Mouse (Mus musculus) MEL (cell line): Measurements from ENCODE around the gene Olfr591. TPM values are rescaled to one million over a fixed set of nuclear protein-coding genes. Genes with fewer than 3 reads are reported as not detected.

Source experiments
- DNase-seq: peaks from one replicate; pipeline ENCODE4 v3.0.0; 2011; ENCODE audit warnings: low read depth, low spot score
- H3K27ac ChIP-seq: 2 replicates; pipeline ENCODE4 v1.5.1; 2012; ENCODE audit warnings: low read depth, mild to moderate bottlenecking, control low read depth, low read length, moderate library complexity; ENCODE audit not compliant: control insufficient read depth
- H3K27me3 ChIP-seq, 2 experiments: fragments of 150-350 bp in 1 of 2; sonication (generic) in 1 of 2; 2 replicates each; pipeline ENCODE4 v1.6.1; 2012; ENCODE audit warnings: low read length in 2 of 2, mild to moderate bottlenecking in 2 of 2, improper control_type of control experiment in 1 of 2, moderate library complexity in 1 of 2; ENCODE audit not compliant: insufficient read depth in 2 of 2, control insufficient read depth in 1 of 2
- H3K36me3 ChIP-seq, 2 experiments: 2 replicates each; pipeline ENCODE4 v1.6.1; 2012 to 2014; ENCODE audit warnings: low read length in 2 of 2, improper control_type of control experiment in 1 of 2, inconsistent platforms in 1 of 2, mild to moderate bottlenecking in 1 of 2; ENCODE audit not compliant: insufficient read depth in 2 of 2, control insufficient read depth in 1 of 2
- H3K4me1 ChIP-seq, 2 experiments: fragments of 150-350 bp in 1 of 2; sonication (generic) in 1 of 2; 2 replicates each; pipeline ENCODE4 v1.6.1; 2012; ENCODE audit warnings: low read length in 2 of 2, improper control_type of control experiment in 1 of 2, mild to moderate bottlenecking in 1 of 2; ENCODE audit not compliant: insufficient read depth in 2 of 2, control insufficient read depth in 1 of 2
- H3K4me3 ChIP-seq, 2 experiments: fragments of 150-350 bp in 1 of 2; sonication (generic) in 1 of 2; 2 replicates each; pipeline ENCODE4 v1.5.1; 2012; ENCODE audit warnings: low read depth in 2 of 2, low read length in 2 of 2, mild to moderate bottlenecking in 2 of 2, moderate library complexity in 2 of 2, control low read depth in 1 of 2, improper control_type of control experiment in 1 of 2; ENCODE audit not compliant: control insufficient read depth in 1 of 2, insufficient read depth in 1 of 2
- H3K79me2 ChIP-seq: 2 replicates; pipeline ENCODE4 v1.6.1; 2012; ENCODE audit warnings: mild to moderate bottlenecking, low read length, moderate library complexity; ENCODE audit not compliant: control insufficient read depth, poor library complexity, insufficient read depth
- H3K9ac ChIP-seq: 2 replicates; pipeline ENCODE4 v1.6.1; 2012; ENCODE audit warnings: low read depth, mild to moderate bottlenecking, control low read depth, low read length, moderate library complexity; ENCODE audit not compliant: control insufficient read depth, poor library complexity, severe bottlenecking
- H3K9me3 ChIP-seq: fragments of 150-350 bp; sonication (generic); replicated peaks from 2 replicates; pipeline ENCODE4 v1.6.1; 2012; ENCODE audit warnings: mild to moderate bottlenecking, low read length, improper control_type of control experiment, moderate library complexity; ENCODE audit not compliant: insufficient read depth
- BHLHE40 ChIP-seq: IDR thresholded peaks from 2 replicates; pipeline ENCODE4 v1.6.1; 2012; ENCODE audit warnings: low read depth, mild to moderate bottlenecking, inconsistent platforms, low read length, improper control_type of control experiment, borderline replicate concordance
- CHD1 ChIP-seq: IDR thresholded peaks from 2 replicates; pipeline ENCODE4 v1.6.1; 2012; ENCODE audit warnings: low read depth, mild to moderate bottlenecking, inconsistent platforms, low read length, improper control_type of control experiment
- E2F4 ChIP-seq: IDR thresholded peaks from 2 replicates; pipeline ENCODE4 v1.6.1; 2011; ENCODE audit warnings: low read depth, low read length, improper control_type of control experiment, borderline replicate concordance
- ELF1 ChIP-seq: IDR thresholded peaks from 2 replicates; pipeline ENCODE4 v1.6.1; 2014; ENCODE audit warnings: low read depth, mild to moderate bottlenecking, inconsistent platforms, low read length, improper control_type of control experiment, moderate library complexity
- ETS1 ChIP-seq: IDR thresholded peaks from 2 replicates; pipeline ENCODE4 v1.6.1; 2012; ENCODE audit warnings: low read depth, mild to moderate bottlenecking, inconsistent platforms, low read length, improper control_type of control experiment, moderate library complexity
- GABPA ChIP-seq: IDR thresholded peaks from 2 replicates; pipeline ENCODE4 v1.6.1; 2012; ENCODE audit warnings: low read depth, mild to moderate bottlenecking, inconsistent platforms, low read length, improper control_type of control experiment, moderate library complexity
- HCFC1 ChIP-seq: IDR thresholded peaks from 2 replicates; pipeline ENCODE4 v1.6.1; 2012; ENCODE audit warnings: low read depth, mild to moderate bottlenecking, inconsistent platforms, low read length, improper control_type of control experiment, moderate library complexity
- JUND ChIP-seq: IDR thresholded peaks from 2 replicates; pipeline ENCODE4 v1.6.1; 2011; ENCODE audit warnings: low read depth, mild to moderate bottlenecking, improper control_type of control experiment, low read length
- MAFK ChIP-seq: IDR thresholded peaks from 2 replicates; pipeline ENCODE4 v1.6.1; 2011; ENCODE audit warnings: low read depth, mild to moderate bottlenecking, low read length, improper control_type of control experiment, borderline replicate concordance
- MEF2A ChIP-seq: IDR thresholded peaks from 2 replicates; pipeline ENCODE4 v1.6.1; 2014; ENCODE audit warnings: low read depth, mild to moderate bottlenecking, inconsistent platforms, low read length, improper control_type of control experiment; ENCODE audit not compliant: poor library complexity, insufficient replicate concordance, severe bottlenecking; ENCODE audit errors: extremely low read depth
- MXI1 ChIP-seq: IDR thresholded peaks from 2 replicates; pipeline ENCODE4 v1.6.1; 2011; ENCODE audit warnings: mild to moderate bottlenecking, low read depth, low read length, improper control_type of control experiment
- MYB ChIP-seq: IDR thresholded peaks from 2 replicates; pipeline ENCODE4 v1.6.1; 2011; ENCODE audit warnings: mild to moderate bottlenecking, low read depth, low read length, improper control_type of control experiment
- NELFE ChIP-seq: IDR thresholded peaks from 2 replicates; pipeline ENCODE4 v1.6.1; 2011; ENCODE audit warnings: low read depth, low read length, improper control_type of control experiment
- POLR2AphosphoS2 ChIP-seq: IDR thresholded peaks from 2 replicates; pipeline ENCODE4 v1.6.1; 2011; ENCODE audit warnings: low read length, improper control_type of control experiment
- SIN3A ChIP-seq: IDR thresholded peaks from 2 replicates; pipeline ENCODE4 v1.6.1; 2012; ENCODE audit warnings: low read length, improper control_type of control experiment, inconsistent platforms
- SMC3 ChIP-seq: IDR thresholded peaks from 2 replicates; pipeline ENCODE4 v1.6.1; 2011; ENCODE audit warnings: low read depth, low read length, improper control_type of control experiment
- TAL1 ChIP-seq: IDR thresholded peaks from 2 replicates; pipeline ENCODE4 v1.6.1; 2012; ENCODE audit warnings: mild to moderate bottlenecking, inconsistent platforms, low read length, moderate library complexity, mixed read lengths
- ZC3H11A ChIP-seq: IDR thresholded peaks from 2 replicates; pipeline ENCODE4 v1.6.1; 2012; ENCODE audit warnings: low read depth, mild to moderate bottlenecking, inconsistent platforms, low read length, improper control_type of control experiment
- ZKSCAN1 ChIP-seq: IDR thresholded peaks from 2 replicates; pipeline ENCODE4 v1.6.1; 2012; ENCODE audit warnings: low read depth, mild to moderate bottlenecking, inconsistent platforms, low read length, improper control_type of control experiment, moderate library complexity
- ZNF384 ChIP-seq: IDR thresholded peaks from 2 replicates; pipeline ENCODE4 v1.6.1; 2012; ENCODE audit warnings: low read depth, mild to moderate bottlenecking, inconsistent platforms, low read length, improper control_type of control experiment
- polyA plus RNA-seq, 2 experiments: library from polyadenylated mRNA; stranded (reverse) in 1 of 2; unstranded in 1 of 2; fragments of >175 nt in 1 of 2; fragments of >200 nt in 1 of 2; gene quantifications; 2 replicates each; pipeline versions ENCODE4 v1.2.1 to v1.2.4; 2012; ENCODE audit warnings: low replicate concordance in 2 of 2, low read depth in 1 of 2; ENCODE audit not compliant: insufficient read length in 2 of 2, insufficient read depth in 1 of 2, missing spikeins in 1 of 2
- total RNA-seq: library from RNA; depleted of rRNA; stranded (reverse); fragments of 300-350 nt; gene quantifications from 2 replicates; pipeline ENCODE4 v1.2.3, GENCODE M21; 2012

Olfr591 gene
- total and polyA plus RNA-seq, 3 experiments = not detected

DNA sequence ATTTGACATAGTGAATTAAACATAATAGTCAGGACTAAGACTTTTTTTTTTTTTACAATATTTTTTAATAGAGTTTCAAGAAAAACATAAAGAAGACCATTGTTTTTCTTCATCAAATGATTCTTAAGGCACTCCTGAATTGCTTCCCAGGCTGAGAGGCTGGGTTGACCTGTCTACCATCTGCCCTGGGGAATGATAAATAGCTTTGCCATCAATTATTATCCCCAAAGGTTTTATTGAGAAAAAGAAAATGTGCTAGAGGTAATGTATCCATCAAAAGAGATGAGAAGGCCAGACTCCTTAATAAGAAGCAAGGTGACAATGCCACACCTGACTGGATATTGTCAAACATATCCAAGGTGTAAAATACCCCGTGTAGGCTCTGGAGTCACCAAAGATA lies 37.6 kb downstream of the Olfr591 start, which contains the start of gene Olfr588-ps1:
TSS of gene Olfr588-ps1 (plus strand) at position 301 of the 400 bp plus-strand sequence.
- no peaks in the 10 kb centered on the region for H3K9me3 ChIP-seq
- H3K4me3 ChIP-seq = no peak within 1 kb of the TSS
- H3K27me3 ChIP-seq = no peaks in the 10 kb centered on the region
- TF ChIP-seq CHD1 (no peak), GABPA (no peak), HCFC1 (no peak), ELF1 (no peak), BHLHE40 (no peak), TAL1 (no peak), ETS1 (no peak), E2F4 (no peak)
- DNase-seq = no peak
- H3K36me3 ChIP-seq = no peaks in the 10 kb centered on the region
- H3K4me1 ChIP-seq = no peaks in the 10 kb centered on the region
- no peak within 1 kb of the TSS for H3K9ac ChIP-seq
- no peak within 1 kb of the TSS for H3K27ac ChIP-seq
- H3K79me2 ChIP-seq = no peaks in the 10 kb centered on the region

DNA sequence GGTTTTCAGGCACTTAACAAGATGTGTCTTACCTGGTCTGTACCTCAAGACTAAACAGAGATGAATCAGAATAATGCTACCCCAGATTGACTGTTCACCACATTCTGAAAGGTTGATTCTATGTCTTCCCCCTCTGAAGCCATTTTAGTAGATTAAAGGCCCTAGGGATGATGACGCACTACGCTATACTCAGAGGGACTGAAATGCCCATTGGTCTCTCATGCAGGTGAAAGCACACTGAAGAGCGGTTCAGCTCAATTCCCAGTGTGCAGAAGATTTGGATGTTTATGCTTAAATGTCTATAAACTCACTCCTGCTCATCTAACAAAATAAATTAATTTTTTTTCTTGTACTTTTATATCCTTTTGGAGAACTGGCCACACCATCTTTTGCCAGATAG lies 52.6 kb downstream of the Olfr591 start, which contains the start of gene Olfr586:
TSS of gene Olfr586 (minus strand) at position 101 of the 400 bp plus-strand sequence.
- no peak within 1 kb of the TSS for H3K4me3 ChIP-seq
- TF ChIP-seq MXI1 (no peak), ZKSCAN1 (no peak), POLR2AphosphoS2 (no peak), ZC3H11A (no peak), ETS1 (no peak), SIN3A (no peak), MEF2A (no peak), MYB (no peak), SMC3 (no peak), ZNF384 (no peak), NELFE (no peak), JUND (no peak), MAFK (no peak)
- H3K79me2 ChIP-seq = no peaks in the 10 kb centered on the region
- H3K4me1 ChIP-seq = no peaks in the 10 kb centered on the region
- no peak for DNase-seq
- no peak within 1 kb of the TSS for H3K9ac ChIP-seq
- H3K9me3 ChIP-seq = no peaks in the 10 kb centered on the region
- no peak within 1 kb of the TSS for H3K27ac ChIP-seq
- H3K36me3 ChIP-seq = no peaks in the 10 kb centered on the region
- no peaks in the 10 kb centered on the region for H3K27me3 ChIP-seq
